Mouse (Mus musculus) CH12.LX (cell line): ENCODE measurements at regions not wholly inside any gene's neighbourhood (a gene's known extent, or its start where the extent isn't known, plus 50 kb on each side); places are given as distances from the start of the nearest gene placed in this dataset.

Experiments used
- BHLHE40 ChIP-seq: IDR thresholded peaks from 2 replicates; pipeline ENCODE4 v1.6.1; 2011; ENCODE audit warnings: mild to moderate bottlenecking, low read depth, low read length, improper control_type of control experiment
- CTCF ChIP-seq, 2 experiments: IDR thresholded peaks in 1 of 2; conservative IDR thresholded peaks in 1 of 2; 2 replicates each; pipeline ENCODE4 v1.5.1; 2011 to 2012; ENCODE audit warnings: low read depth in 2 of 2, low read length in 2 of 2, improper control_type of control experiment in 1 of 2, inconsistent platforms in 1 of 2, mild to moderate bottlenecking in 1 of 2, moderate library complexity in 1 of 2
- EP300 ChIP-seq: IDR thresholded peaks from 2 replicates; pipeline ENCODE4 v1.6.1; 2011; ENCODE audit warnings: low read length, improper control_type of control experiment
- USF1 ChIP-seq: IDR thresholded peaks from 2 replicates; pipeline ENCODE4 v1.6.1; 2014; ENCODE audit warnings: low read depth, mild to moderate bottlenecking, inconsistent platforms, low read length, improper control_type of control experiment

- TF ChIP-seq CTCF (conservative IDR thresholded peaks at IDR 0.05 in 1 of 2, IDR thresholded peaks at IDR 0.05 in 1 of 2; ENCODE audit: low read depth in 2 of 2, low read length in 2 of 2), result no peak
- no peak for TF ChIP-seq EP300
- no peak for TF ChIP-seq USF1
- TF ChIP-seq BHLHE40, result no peak
Measured at GRCm38 (mm10) chr1:143287448-143287847, 353.0 kb upstream of the B3galt2 start.
